Mouse (Mus musculus): ENCODE results near the gene Odf3l1. TPM values are rescaled to one million over a fixed set of nuclear protein-coding genes. Genes with fewer than 3 reads are reported as not detected.

Gene Odf3l1
- polyA plus RNA-seq, 1 experiment from 2014 or later: 0.64 TPM

GRCm38 (mm10) chr9:56860035-56860434, 4.4 kb downstream of the Odf3l1 start:
- H3K36me3 ChIP-seq: no peaks in the 10 kb centered on the region
- WGBS: 47% methylated on average over 3 of the region's 3 CpGs
- no peak overlapping the region for H3K4me3 ChIP-seq
- H3K4me1 ChIP-seq: peaks cover 41% of the 10 kb centered on the region
- no peaks in the 10 kb centered on the region for H3K9me3 ChIP-seq
- no peak overlapping the region for H3K27ac ChIP-seq
- no peak for DNase-seq (ENCODE audit: low spot score)
- H3K27me3 ChIP-seq (ENCODE audit: insufficient read depth, poor library complexity, severe bottlenecking): peaks cover 36% of the 10 kb centered on the region

- Histone ChIP-seq H3K9me3 (no peaks in the 10 kb centered on the region), H3K4me1 (peaks cover 39% of the 10 kb centered on the region), H3K27me3 (ENCODE audit: insufficient read depth, poor library complexity, severe bottlenecking) (peaks cover 25% of the 10 kb centered on the region), H3K27ac (no peak overlapping the region), H3K36me3 (no peaks in the 10 kb centered on the region), H3K4me3 (no peak overlapping the region)
- 51% methylated on average over 3 of the region's 3 CpGs for WGBS
- no peak for DNase-seq (ENCODE audit: low spot score)
Observed at GRCm38 (mm10) chr9:56857463-56857862, 7.0 kb downstream of the Odf3l1 start.

DNA sequence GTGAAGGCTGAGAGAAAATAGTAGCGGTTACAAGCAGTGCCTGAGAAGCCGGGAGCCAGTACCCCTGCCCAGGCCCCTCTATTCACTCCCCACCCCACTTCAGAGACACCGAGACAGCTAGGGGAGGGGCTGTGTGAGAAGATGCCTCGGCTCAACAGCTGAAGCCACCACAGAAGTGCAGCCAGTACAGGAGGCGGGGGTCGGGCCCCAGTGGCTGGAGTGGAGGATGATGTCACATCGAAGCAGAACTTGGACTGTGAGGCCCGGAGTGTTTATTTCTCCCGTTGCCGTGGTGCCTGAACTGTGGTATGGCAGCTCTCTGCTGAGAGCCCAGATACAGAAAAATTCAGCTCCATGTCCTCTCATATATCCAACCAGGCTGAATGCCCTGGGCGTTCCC, 12.7 kb downstream of the Odf3l1 start:
- Histone ChIP-seq H3K27me3 (ENCODE audit: insufficient read depth, poor library complexity, severe bottlenecking) (peaks cover 13% of the 10 kb centered on the region; the same call in 1 of the 2 replicates), H3K9me3 (no peaks in the 10 kb centered on the region), H3K4me1 (peaks cover 39% of the 10 kb centered on the region), H3K36me3 (no peaks in the 10 kb centered on the region), H3K27ac (peak overlapping the region; percentile 80), H3K4me3 (peak overlapping the region; percentile 30)
- 19% methylated on average over 11 of the region's 11 CpGs for WGBS
- DNase-seq (ENCODE audit: low spot score): peak; percentile 89

- 66% methylated on average over 4 of the region's 4 CpGs for WGBS
- DNase-seq (ENCODE audit: low spot score): no peak
- no peaks in the 10 kb centered on the region for H3K36me3 ChIP-seq
- no peaks in the 10 kb centered on the region for H3K9me3 ChIP-seq
- peaks cover 36% of the 10 kb centered on the region for H3K4me1 ChIP-seq
- H3K27ac ChIP-seq: no peak overlapping the region
- H3K4me3 ChIP-seq: no peak overlapping the region
- H3K27me3 ChIP-seq (ENCODE audit: insufficient read depth, poor library complexity, severe bottlenecking): peaks cover 11% of the 10 kb centered on the region; the same call in 1 of the 2 replicates
Observed at GRCm38 (mm10) chr9:56850905-56851252, 13.6 kb downstream of the Odf3l1 start.

- Histone ChIP-seq H3K4me3 (no peak overlapping the region), H3K27ac (peak overlapping the region; percentile 52; the same call in 1 of the 2 replicates), H3K4me1 (peaks cover 36% of the 10 kb centered on the region), H3K36me3 (no peaks in the 10 kb centered on the region), H3K27me3 (ENCODE audit: insufficient read depth, poor library complexity, severe bottlenecking) (peaks cover 11% of the 10 kb centered on the region; the same call in 1 of the 2 replicates), H3K9me3 (no peaks in the 10 kb centered on the region)
- no peak for DNase-seq (ENCODE audit: low spot score)
- 73% methylated on average over 14 of the region's 14 CpGs for WGBS
Observed at GRCm38 (mm10) chr9:56850128-56850904, 14.2 kb downstream of the Odf3l1 start.

GRCm38 (mm10) chr9:56847523-56847922, 17.0 kb downstream of the Odf3l1 start:
- Histone ChIP-seq H3K36me3 (no peaks in the 10 kb centered on the region), H3K27me3 (ENCODE audit: insufficient read depth, poor library complexity, severe bottlenecking) (peaks cover 18% of the 10 kb centered on the region), H3K27ac (no peak overlapping the region), H3K9me3 (no peaks in the 10 kb centered on the region), H3K4me1 (peaks cover 34% of the 10 kb centered on the region), H3K4me3 (no peak overlapping the region)
- 17% methylated on average over 3 of the region's 3 CpGs for WGBS
- DNase-seq (ENCODE audit: low spot score): no peak

GRCm38 (mm10) chr9:56844644-56845043, 19.8 kb downstream of the Odf3l1 start:
- WGBS: 75% methylated on average over 8 of the region's 8 CpGs
- Histone ChIP-seq H3K9me3 (no peaks in the 10 kb centered on the region), H3K36me3 (no peaks in the 10 kb centered on the region), H3K4me3 (no peak overlapping the region), H3K27ac (no peak overlapping the region), H3K4me1 (peaks cover 24% of the 10 kb centered on the region), H3K27me3 (ENCODE audit: insufficient read depth, poor library complexity, severe bottlenecking) (peaks cover 18% of the 10 kb centered on the region)
- DNase-seq (ENCODE audit: low spot score): no peak

DNA sequence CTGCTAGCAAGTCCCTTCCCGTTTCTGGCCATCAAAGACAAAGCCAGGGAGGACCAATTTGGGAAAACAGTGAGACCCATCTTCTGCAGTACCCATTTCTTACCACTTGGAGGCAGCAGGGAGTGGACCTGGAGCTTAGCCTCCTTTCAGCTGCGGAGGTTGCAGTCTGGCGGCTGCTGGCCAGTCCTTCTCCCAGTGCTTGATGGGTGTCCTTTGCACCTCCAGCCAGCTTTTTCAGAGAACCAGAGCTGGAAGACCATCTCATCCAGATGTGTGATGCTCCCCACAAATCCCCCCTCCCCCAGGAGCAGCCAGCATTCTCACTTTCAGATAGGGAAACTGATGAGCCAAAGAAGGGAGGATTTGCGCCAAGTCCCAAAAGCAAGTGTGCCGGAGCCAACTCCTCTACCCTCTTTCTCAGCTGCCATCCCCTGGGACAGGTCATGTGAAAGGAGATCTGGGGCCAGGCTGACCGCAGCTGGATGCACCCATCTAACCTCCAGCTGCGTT, 20.7 kb downstream of the Odf3l1 start:
- Histone ChIP-seq H3K27me3 (ENCODE audit: insufficient read depth, poor library complexity, severe bottlenecking) (peaks cover 23% of the 10 kb centered on the region), H3K36me3 (no peaks in the 10 kb centered on the region), H3K27ac (no peak overlapping the region), H3K4me3 (no peak overlapping the region), H3K4me1 (peaks cover 27% of the 10 kb centered on the region), H3K9me3 (no peaks in the 10 kb centered on the region)
- DNase-seq (ENCODE audit: low spot score): no peak
- WGBS: 42% methylated on average over 7 of the region's 7 CpGs

- no peaks in the 10 kb centered on the region for H3K9me3 ChIP-seq
- H3K4me1 ChIP-seq: peaks cover 27% of the 10 kb centered on the region
- no peaks in the 10 kb centered on the region for H3K36me3 ChIP-seq
- WGBS: 41% methylated on average over 3 of the region's 3 CpGs
- H3K27me3 ChIP-seq (ENCODE audit: insufficient read depth, poor library complexity, severe bottlenecking): peaks cover 32% of the 10 kb centered on the region
- 0 out of 2 replicates have a peak overlapping the region, but pooled peaks have one; percentile 23 for H3K27ac ChIP-seq
- no peak overlapping the region for H3K4me3 ChIP-seq
- DNase-seq (ENCODE audit: low spot score): no peak
Observed at GRCm38 (mm10) chr9:56842303-56842719, 22.2 kb downstream of the Odf3l1 start.

GRCm38 (mm10) chr9:56841864-56842263, 22.6 kb downstream of the Odf3l1 start:
- H3K36me3 ChIP-seq: no peaks in the 10 kb centered on the region
- H3K27me3 ChIP-seq (ENCODE audit: insufficient read depth, poor library complexity, severe bottlenecking): peaks cover 37% of the 10 kb centered on the region
- no peak overlapping the region for H3K4me3 ChIP-seq
- peaks cover 27% of the 10 kb centered on the region for H3K4me1 ChIP-seq
- no peak for DNase-seq (ENCODE audit: low spot score)
- H3K27ac ChIP-seq: 0 out of 2 replicates have a peak overlapping the region, but pooled peaks have one; percentile 23
- H3K9me3 ChIP-seq: no peaks in the 10 kb centered on the region

GRCm38 (mm10) chr9:56840721-56841120, 23.8 kb downstream of the Odf3l1 start:
- no peak overlapping the region for H3K27ac ChIP-seq
- H3K36me3 ChIP-seq: no peaks in the 10 kb centered on the region
- H3K27me3 ChIP-seq (ENCODE audit: insufficient read depth, poor library complexity, severe bottlenecking): peaks cover 39% of the 10 kb centered on the region
- DNase-seq (ENCODE audit: low spot score): no peak
- H3K4me3 ChIP-seq: no peak overlapping the region
- no peaks in the 10 kb centered on the region for H3K9me3 ChIP-seq
- WGBS: 80% methylated on average over 5 of the region's 5 CpGs
- peaks cover 33% of the 10 kb centered on the region for H3K4me1 ChIP-seq

GRCm38 (mm10) chr9:56835152-56835551, 29.3 kb downstream of the Odf3l1 start:
- H3K27me3 ChIP-seq (ENCODE audit: insufficient read depth, poor library complexity, severe bottlenecking): peaks cover 39% of the 10 kb centered on the region

DNA sequence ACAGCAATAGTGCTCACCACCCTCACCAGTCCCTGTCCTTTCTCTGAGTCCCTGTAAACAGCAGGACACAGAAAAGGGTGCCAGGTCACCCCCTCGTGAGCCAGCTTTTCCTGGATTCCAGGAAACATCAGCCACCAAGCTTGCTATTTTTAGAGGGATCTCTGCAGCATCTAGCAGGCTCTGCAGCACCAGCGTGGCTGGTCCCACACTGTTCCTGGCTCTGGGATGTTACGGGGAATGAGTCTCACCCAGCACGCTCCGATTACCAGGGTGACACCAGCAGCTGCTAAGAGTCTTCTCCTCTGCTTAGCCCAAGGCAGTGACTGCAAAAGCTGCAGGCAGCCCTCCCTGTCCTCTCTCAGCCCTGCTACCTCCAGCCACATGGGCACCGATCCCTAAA, 31.6 kb downstream of the Odf3l1 start:
- DNase-seq (ENCODE audit: low spot score): peak; percentile 72
- Histone ChIP-seq H3K4me1 (peaks cover 53% of the 10 kb centered on the region), H3K4me3 (0 out of 2 replicates have a peak overlapping the region, but pooled peaks have one; percentile 7), H3K27ac (peak overlapping the region; percentile 38; the same call in 1 of the 2 replicates), H3K36me3 (no peaks in the 10 kb centered on the region), H3K9me3 (no peaks in the 10 kb centered on the region), H3K27me3 (ENCODE audit: insufficient read depth, poor library complexity, severe bottlenecking) (peaks cover 42% of the 10 kb centered on the region)
- 6% methylated on average over 6 of the region's 6 CpGs for WGBS

More at GRCm38 (mm10) chr9:56835152-56835551, 29.3 kb downstream of the Odf3l1 start:
- H3K36me3 ChIP-seq: no peaks in the 10 kb centered on the region
- no peak overlapping the region for H3K4me3 ChIP-seq
- peaks cover 55% of the 10 kb centered on the region for H3K4me1 ChIP-seq
- WGBS: 34% methylated on average over 5 of the region's 5 CpGs
- H3K9me3 ChIP-seq: no peaks in the 10 kb centered on the region
- no peak for DNase-seq (ENCODE audit: low spot score)
- peak overlapping the region; percentile 73 for H3K27ac ChIP-seq
